Mouse (Mus musculus) embryo, embryonic 10.5 days (tissue): ENCODE data around the gene Tmc1.

Experiments
- DNase-seq: peaks from one replicate; pipeline ENCODE4 v3.0.0-alpha.2; 2015; ENCODE audit warnings: low spot score

The Tmc1 gene

DNA sequence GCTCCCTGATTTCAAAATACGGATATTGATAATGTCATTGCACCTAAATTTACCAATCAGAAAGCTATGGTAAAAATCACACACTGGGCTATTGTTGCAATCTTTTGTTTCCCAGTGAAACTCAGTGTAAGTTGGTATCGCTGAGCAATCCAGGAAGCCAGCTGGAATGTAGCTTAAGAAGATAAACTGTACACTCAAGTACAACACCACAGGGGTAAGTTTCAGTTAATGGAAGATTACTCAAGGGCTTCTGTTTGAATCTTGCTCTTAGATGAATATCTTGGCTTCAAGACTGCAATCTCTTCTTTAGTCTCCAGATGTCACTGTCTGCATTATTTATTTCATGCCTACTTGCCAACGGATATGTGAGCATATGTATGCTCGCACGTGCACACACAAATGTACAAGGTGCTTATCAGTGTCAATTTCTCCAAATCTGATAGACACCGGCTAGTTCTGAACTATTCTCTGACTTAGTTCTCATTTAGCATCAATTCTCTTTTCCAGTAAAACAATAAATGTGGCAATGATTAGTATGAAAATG lies 156.4 kb downstream of the Tmc1 start:
- peak; percentile 68 for DNase-seq

DNA sequence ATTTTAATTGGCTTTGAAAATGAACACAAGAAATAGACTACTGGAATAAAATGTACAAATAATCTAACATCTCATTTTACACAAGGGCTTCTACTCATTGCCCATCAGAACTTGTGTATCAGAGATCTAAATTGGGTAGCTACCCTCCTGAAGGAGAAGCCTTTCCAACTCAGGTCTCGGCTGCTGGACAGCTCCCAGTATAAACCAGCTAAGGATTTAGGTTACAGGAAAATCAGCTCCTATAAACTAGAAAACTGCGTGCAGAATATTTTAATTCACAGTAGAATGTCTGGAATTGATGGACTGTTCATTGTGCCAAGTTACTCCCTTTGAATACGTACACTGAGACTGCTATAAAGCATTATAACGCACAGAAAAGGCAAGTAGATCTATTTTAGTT lies 158.0 kb downstream of the Tmc1 start:
- DNase-seq: peak; percentile 12

DNA sequence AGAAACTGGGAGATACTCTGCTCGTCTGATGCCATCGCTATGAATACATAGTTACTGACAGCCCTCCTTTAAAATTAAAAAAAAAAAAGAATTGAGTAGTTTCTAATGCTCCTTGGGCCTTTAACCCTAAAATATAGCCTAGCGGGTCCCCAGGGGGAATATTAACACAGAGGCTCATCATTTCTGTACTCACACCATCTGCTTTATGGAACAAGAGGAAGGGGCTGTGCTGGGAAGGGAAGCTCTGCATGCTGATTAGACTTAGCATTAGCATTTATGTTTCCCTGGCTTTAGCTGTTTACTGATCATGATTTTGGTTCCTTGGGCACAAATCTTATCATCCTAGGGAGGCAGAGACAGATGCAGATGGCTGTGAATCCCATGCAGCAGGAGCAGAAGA lies 159.0 kb downstream of the Tmc1 start:
- no peak for DNase-seq

DNA sequence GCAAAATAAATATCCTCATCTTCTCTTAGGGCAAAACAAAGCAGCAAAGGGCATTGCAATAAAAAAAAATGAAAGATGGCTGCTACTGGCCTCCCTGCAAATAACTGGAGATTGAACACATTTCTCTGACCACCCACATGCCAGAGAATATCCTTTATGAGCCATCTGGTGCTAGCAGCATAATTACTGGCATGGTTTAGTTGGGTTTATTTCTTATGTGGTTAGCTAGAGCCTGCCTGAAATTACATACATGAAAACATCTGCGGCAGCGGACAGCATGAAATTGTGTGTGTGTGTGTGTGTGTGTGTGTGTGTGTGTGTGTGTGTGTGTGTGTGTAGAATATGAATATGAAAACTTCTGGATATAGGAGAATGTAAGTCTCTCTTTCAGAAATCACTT lies 161.2 kb downstream of the Tmc1 start:
- no peak for DNase-seq

DNA sequence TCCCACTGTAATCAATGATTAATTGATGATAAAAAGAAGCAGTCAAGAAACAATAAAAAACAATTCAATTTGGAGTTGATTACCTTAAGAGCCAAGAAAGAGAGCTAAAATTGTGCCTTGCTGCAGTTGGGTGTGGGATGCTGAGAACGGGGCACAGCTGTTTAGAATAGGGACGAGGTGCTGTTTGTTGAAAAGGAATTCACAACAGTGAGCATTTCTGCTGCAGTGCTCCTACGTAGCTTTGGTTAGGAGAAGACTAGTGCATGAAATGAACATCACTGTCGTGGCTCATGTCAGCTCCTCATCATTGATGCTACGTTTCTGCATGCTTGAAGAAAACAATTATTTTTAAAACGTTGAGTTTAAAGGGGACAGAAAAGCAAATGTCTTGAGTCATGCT lies 166.7 kb downstream of the Tmc1 start:
- no peak for DNase-seq

DNA sequence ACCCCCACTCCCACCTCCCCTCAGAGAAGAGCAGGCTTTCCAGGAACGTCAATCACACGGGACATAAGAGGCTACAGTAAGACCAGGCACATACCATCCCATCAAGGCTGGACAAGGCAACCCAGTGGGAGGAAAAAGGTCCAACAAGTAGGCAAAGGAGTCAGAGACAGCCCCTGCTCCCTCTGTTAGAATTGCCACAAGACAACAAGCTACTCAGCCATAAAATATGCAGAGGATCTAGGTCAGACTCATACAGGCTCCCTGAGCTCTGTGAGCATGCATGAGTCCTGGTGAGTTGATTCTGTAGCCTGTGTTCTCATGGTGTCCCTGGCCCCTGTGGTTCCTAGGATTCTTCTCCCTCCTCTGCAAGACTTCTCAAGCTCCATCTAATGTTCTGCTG lies 178.3 kb downstream of the Tmc1 start:
- DNase-seq: no peak

DNA sequence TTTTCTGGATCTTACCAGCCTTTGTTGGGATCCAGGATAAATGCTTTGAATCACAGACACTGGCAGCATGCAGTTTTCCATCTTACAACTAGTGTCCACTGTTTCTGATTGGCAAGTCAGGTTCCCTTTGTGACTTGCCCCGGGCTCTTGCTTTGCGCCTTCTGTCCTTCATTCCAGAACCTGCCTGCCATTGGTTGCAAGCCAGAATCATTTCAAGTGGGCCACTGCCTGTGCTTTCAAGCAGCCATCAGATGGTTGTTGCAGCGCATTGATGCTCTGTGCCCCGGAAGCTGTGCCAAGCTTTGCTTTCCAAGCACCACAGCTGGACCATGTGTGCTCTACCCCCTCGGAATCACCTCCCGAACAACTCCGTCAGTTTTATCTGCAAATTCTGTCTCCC lies 180.1 kb downstream of the Tmc1 start:
- DNase-seq: no peak

DNA sequence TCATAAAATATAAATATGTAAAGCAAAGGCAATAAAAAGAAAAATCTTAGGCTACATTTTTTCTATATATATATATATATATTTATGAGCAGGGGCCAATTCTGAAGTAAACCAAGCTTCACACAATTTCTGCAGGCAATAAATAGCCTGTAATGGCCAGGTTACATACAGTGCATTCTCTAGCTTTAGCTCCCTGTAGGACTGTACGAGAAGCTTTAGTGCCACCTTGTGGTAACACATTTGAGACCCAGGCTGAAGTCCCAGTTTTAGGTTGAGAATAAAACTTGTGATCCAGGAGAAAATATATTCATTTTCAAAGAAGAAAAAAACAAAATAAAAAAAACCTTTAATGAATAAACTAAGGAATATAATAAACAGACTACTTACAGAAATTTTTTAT lies 189.8 kb downstream of the Tmc1 start:
- DNase-seq: peak; percentile 79

DNA sequence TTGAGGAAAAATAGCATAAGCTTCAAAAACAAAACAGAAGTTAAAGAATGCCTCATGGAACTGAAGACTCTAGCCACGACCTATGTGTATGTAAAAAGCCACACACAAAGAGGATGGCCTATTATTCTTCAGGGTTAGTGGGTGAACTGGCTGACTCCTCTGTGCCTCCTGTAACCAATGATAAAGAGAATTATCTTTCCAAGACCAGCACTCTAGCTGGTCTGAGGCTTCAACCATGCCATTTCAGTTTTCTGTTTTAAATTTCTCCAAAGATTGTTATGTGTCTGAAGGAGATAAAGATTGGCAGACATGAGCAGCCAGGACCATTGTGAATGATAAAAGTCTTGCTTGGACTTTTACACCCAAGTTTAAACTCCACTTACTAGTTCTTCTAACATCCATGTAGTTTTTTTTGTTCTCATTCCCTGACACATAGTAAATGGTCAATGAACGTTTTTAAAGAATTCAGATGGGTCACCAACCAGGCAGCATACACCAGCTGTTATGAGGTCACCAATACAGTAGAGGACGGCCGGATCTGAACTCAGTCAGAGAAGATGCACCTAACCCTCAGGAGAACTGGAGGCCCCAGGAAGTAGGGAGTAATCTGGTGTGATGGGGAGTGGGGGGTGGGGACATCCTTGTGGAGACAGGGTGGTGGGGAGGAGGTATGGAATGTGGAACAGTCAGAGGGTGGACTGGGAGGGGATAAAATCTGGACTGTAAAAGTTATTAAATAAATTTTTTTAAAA lies 192.2 kb downstream of the Tmc1 start:
- no peak for DNase-seq

DNA sequence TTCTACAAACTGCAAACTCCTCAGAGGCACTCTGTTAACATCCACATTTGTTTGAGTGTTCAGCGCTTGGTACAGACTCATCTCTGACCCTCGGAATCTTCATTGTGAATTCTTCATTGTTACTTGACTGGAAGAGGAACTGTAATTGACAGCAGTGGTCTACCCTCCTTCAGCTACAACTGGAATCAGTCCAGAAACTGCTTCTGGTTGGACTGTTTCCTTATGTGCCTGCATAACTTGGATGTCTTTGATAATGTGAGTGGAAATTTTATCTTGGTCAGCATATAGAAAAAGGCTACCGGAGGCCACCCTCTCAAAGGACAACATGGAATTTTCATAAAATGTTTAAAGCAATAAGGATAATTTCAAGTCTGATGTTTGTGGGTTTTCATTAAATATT lies 192.9 kb downstream of the Tmc1 start:
- DNase-seq: no peak

DNA sequence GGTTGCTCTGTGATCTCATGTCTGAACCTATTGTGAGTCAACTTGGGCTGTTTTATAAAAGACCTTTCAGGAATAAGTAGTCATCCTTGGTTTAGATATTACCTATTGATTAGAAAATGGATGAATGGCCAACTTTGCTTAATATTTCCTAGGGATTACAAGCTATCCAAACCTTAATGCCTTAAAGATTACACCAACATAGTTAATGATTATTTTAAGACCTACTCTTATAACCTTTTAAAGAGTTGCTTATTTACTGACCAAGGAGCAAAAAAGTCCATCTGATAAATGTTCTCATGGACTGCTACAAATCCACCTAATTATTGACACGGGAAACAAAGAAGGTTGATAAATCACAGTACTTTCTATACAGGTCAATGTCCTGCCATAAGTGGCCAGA lies 209.4 kb downstream of the Tmc1 start:
- DNase-seq: no peak
